Mouse (Mus musculus): Measurements from ENCODE around the gene B3gnt7.
"Not testable (repeated sequence)": the region's sequence is repeated elsewhere in the genome, so short reads cannot be mapped to it uniquely, and the experiment has no call there.

Gene B3gnt7

GRCm38 (mm10) chr1:86301221-86302091, 1.2 kb upstream of the B3gnt7 start:
- DNase-seq (ENCODE audit: extremely low spot score): no peak

DNA sequence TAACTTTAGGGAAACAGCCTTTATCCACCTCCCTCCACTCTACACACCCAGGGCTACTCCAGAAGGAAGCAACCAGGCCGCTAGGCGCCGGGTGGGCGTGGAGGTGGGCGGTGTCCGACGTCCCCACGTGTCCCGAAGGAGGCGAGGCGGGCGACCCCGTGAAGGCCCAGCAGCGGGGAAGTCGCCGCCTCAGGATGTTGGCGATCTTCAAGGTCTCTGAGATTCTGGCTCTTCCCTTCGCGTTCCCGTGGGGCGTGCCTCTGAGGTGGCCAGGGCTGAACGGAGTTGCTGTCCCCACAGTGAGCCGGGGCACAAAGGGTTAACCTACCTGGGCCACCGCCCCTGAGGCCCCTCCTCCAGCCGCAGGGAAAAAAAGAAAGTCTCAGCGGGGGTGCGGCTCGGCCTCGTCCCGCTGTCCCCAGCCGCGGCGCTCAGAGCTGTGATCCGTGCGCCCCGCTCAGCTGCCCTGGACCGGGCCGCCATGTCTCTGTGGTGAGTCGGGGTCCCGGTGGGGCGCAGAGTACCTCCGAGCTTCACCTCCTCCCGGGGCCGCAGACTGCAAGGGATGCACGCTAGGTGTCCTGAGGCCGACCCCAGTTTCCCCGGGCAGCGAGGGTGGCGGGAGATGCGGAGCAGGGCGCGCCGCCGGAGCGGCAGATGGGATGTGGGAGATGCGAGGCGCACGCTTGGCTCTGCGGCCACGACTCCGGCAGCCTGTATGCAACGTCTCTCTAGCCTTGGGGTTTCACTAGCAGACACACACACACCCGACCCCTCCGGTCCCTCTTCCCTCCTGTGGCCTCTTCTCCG, 636 bp downstream of the B3gnt7 start:
- DNase-seq (ENCODE audit: extremely low spot score): peak; percentile 85

- DNase-seq (ENCODE audit: extremely low spot score): no peak
Measured at GRCm38 (mm10) chr1:86303873-86304250, 1.2 kb downstream of the B3gnt7 start.

DNA sequence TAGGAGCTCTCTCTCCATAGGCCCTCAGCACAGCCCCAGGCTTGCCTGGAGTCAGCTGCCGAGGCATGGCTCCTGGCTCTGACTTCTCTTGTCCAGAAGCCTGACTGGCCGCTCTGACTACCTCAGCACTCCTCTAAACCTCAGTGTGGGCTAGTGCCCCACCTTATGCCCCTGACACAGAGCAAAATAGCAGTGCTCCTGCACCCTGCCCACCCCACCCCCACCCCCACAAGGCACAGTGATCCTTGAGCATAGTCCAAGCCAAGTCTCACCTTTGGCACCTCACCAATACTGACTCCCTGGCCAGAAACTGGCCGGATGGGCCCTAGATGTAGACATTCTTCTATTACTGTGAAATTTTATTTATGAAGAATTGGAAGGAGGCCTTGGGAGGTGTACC, 4.1 kb downstream of the B3gnt7 start:
- DNase-seq (ENCODE audit: extremely low spot score): no peak

DNA sequence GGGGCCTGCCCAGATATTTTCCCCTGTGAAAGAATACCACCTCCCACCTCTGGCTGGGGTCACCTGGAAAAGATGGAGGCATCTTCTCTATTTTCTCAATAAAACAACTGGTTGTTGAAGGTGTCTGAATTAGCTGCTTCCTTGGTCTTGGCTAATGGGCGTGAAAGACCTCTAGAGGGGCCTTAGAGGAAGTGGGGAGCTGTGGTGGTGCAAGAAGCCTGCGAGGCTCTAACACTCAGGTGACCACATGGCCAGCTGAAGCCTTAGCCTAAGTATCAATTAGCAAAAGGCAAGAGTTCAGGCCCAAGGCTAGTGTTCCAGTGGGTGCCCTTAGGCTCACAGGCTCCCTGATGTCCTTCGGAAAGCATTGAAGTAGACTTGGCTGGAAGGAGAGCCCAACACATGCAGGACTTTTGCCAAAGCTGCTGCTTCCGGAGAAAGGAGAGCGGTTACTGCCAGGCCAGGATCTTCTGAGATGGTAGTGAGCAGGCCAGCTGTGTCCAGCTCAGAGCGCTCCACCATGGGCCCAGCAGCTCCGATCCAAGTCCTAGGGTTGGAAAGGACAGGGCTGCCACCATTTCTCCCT, 4.6 kb downstream of the B3gnt7 start:
- DNase-seq (ENCODE audit: extremely low spot score): no peak

DNA sequence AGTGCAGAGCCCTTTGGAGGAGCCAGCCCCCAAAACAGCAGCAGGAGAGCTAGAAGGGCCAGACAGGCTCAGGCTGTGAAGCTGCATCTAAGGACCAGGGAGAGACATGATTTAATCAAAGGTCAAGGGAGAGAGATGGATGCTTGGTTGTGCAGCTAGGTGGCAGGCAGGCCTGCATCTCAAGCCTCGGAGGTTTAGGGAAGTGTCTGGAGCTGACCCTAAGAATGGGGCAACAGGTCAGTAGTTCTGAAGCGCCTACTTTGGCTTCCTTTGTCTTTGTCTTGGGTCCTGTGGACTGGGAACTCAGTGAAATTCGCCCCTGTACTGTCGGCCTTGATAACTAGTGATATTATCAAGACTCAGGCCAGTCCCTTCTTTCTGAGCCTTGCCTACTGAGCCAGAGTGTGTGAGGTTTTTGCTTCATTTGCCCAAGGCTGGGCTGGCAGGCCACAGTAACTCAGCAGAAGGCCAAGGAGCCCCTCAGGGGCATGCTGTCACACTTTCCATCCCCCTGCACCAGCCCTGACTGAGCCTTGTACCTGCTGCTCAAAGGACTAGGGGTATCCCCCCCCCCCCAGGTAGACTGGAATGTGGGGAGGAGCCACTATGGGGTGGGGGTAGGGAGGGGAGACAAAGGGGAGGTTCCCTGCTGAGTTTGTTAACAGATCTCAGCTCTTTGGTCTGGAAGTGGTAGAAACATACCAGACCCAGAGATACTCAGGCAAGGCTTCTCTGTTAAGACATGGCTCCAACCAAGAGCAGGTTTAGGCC, 5.4 kb downstream of the B3gnt7 start:
- no peak for DNase-seq (ENCODE audit: extremely low spot score)

DNA sequence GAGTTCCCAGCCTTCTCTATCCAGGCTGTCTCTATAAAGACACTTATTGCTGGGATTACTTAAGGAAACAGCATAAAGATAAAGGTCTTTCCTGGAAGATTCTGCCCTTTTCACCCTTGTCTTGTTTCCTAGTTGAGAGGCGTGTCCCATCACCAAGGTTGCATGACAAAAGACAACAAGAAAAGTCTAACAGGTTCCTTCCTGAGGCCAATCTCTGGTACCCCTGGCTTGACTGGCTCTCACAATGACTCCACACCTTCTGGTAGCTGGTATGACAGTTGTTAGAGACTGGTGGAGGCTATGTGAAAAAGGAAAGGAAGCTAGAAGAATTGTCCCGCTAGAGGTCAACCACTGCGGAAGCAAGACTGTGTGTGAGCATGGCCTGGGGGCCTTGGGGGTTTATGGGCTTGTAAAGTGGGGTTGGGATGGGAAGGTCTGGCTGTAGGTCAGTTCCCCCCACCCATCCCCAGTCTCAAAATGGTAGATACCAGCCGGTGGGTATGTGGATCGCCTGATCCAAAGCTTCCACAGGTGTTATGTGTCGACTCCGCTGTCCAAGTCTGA, 6.7 kb downstream of the B3gnt7 start:
- DNase-seq (ENCODE audit: extremely low spot score): no peak

DNA sequence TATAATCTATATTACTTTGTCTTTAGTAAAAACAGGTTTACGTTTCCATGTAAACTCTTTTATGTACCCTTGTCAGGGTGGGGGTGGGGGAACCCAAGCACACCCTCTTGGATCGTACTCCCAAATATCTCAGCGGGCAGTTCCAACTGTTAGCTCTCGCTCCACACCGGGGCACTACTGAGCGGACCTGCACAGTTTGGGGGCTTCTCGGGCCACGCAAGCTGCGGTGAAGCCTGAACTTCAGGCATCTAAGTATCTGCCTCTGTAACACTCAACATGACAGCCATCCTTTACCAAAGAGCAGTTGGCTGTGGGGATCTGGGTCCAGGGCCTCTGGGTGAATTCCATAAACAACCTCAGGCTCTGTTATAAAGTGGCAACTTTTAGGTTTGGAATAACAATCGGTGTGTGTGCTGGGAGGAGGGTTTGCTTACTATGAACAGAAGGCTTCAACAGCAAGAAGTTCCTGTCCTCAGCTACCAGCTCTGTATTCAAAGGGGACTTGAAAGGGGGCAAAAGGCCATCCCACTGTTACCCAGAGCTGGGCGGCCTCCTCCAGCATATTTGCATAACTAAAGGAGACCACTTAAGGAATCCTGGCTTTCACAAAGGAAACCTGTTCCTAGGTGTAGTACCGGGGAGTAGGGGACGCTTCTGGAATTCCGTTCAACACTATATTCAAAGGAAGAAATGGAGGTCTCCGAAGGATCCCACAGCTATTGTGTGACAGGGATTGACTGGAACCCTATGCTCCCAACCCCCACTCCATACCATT, 8.1 kb downstream of the B3gnt7 start:
- DNase-seq (ENCODE audit: extremely low spot score): no peak

DNA sequence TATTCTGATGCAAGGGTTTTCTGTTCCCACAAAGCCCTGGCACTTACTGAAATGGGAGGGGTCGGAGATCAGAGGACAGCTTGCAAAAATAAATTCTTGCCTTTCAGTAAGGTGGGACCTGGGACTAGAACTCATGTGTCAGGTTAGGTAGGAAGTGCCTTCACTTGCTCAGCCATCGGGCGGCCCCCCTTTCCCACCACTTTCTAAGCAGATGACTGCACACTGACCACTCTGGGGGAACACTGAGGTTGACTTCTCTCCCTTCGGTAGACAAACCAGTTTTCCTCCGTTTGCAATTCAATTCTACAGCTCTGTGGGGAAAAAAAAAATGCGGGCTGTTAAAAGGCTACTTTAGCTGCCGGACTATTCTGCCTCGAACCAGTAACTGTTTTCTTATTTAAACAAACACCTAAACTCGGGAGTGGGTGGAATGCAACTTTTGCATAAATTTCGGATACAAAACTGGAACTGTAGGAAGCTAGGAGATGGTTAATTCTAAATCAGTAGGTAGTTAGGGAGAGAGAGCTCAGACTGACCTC, 8.9 kb downstream of the B3gnt7 start:
- no peak for DNase-seq (ENCODE audit: extremely low spot score)

GRCm38 (mm10) chr1:86312269-86312668, 9.6 kb downstream of the B3gnt7 start:
- DNase-seq (ENCODE audit: extremely low spot score): no peak

- DNase-seq (ENCODE audit: extremely low spot score): no peak
Measured at GRCm38 (mm10) chr1:86313096-86313771, 10.6 kb downstream of the B3gnt7 start.

- DNase-seq (ENCODE audit: extremely low spot score): no peak
Measured at GRCm38 (mm10) chr1:86313772-86314125, 11.1 kb downstream of the B3gnt7 start.

- no peak for DNase-seq (ENCODE audit: extremely low spot score)
Measured at GRCm38 (mm10) chr1:86320822-86321413, 18.3 kb downstream of the B3gnt7 start.

DNA sequence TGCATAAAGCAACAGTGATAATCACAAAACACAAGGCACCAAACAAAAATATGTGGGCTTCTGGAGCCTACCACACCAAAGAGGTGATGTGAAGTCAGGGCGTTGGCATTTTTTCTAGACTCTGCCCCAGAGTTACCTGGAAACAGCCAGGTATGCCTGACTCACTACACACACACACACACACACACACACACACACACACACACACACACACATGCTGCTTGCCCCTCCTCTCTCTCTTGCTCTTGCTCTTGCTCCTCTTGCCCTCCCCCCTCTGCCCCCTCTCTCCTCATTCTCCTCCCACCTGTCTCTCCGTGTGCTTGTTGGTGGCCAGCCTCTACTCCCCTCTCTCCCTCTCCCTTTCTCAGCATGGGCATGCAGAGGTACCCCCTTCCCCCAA, 33.7 kb downstream of the B3gnt7 start:
- no peak for DNase-seq (ENCODE audit: extremely low spot score)

GRCm38 (mm10) chr1:86339156-86339812, 36.7 kb downstream of the B3gnt7 start:
- DNase-seq (ENCODE audit: extremely low spot score): peak; percentile 81

DNA sequence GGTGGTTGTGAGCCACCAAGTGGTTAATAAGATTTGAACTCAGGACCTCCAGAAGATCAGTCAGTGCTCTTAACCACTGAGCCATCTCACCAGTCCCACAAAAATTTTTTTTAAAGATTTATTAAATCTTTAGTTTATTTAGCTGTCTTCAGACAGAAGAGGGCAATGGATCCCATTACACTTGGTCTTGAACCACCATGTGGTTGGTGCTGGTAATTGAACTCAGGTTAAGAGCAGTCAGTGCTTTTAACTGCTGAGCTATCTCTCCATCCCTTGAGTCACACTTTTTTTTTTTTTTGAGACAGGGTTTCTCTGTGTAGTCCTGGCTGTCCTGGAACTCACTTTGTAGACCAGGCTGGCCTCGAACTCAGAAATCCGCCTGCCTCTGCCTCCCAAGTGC, 38.5 kb downstream of the B3gnt7 start:
- DNase-seq (ENCODE audit: extremely low spot score): not testable (repeated sequence)

DNA sequence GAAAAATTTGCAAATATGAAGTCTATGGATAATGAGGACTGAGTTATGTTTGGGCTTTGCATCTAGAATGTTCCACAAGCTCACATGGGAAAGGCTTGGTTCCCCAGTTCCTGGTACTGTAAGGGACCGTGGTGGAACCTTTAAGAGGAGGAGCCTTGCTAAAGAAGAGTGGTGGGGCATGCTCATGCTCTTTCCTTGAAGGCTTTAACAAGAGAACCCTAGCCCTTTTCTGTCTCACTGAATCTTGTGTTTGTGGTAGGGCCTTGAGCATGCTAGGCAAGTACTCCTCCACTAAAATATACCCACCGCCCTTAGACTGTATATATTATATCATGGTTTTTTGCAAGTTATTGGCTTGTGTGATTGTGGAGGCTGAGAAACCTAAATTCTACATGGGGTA, 39.7 kb downstream of the B3gnt7 start:
- DNase-seq (ENCODE audit: extremely low spot score): no peak

DNA sequence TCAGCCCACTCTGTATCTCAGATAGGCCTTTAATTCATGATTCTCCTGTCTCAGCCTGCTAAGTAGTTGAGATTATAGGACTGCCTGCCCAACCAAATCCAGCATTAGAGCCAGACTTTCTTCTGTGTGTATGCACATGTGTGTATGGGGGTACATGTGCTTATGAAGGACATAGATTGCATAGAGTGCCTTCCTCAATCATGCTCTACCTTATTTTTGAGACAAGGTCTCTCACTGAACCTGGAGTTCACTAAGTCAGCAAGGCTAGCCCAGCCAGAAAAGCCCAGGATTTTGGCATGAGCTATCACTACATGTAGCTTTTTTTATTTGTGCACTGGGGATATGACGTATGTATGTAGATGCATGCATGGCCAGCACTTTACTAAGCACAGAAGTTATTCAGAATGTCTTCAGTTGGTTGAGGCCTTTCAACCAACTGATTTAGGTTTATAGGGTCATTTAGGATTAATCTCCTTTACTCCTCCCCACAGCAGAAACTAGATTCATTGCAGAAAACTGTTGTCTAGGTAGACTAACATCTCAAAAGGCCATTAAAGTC, 40.5 kb downstream of the B3gnt7 start:
- DNase-seq (ENCODE audit: extremely low spot score): no peak

Data from embryo, embryonic 9.5 days (tissue).